Mouse (Mus musculus) brain, adult 2 months (tissue): Measurements from ENCODE around the gene Edem1.

Experiments used
- DNase-seq: peaks from one replicate; pipeline ENCODE4 v3.0.0; 2011; ENCODE audit warnings: low read depth, low spot score

Edem1 gene

GRCm38 (mm10) chr6:108828234-108828868 lies at the start of gene Edem1:
TSS of gene Edem1 (plus strand) at chr6:108828641.
- peak; percentile 97 for DNase-seq

- no peak for DNase-seq
These were observed 46.6 kb upstream of the Edem1 start for GRCm38 (mm10) chr6:108781865-108782264.

DNA sequence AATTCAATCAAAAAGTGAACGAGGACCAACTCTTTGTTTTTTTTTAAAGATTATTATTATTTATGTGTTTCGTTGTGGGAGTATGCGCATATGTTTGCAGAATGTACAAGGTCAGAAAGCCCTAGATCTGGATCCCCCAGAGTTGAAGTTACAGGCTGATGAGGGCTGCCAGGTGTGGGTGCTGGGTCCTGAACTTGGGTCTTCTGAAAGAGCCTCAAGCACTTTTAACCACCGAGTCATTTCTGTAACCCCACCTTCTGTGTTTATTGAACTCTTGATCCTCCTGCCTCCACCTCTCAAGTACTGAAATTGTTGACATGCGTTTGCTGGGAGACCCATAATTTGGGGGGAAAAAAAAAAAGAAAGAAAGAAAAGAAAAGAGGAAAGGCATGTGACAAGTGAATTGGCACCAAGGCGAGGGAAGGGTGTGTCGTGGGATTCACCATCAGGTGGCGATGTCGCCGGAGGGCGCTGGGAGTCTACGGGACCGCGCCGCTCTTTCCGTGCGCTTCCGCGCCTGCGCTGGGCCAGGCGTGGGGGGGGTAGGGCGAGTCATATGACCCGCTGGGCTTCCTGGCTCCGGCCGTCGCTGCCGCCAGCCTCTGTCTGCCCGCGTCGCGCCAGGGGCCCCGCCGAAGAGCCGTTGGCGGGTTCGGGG lies 45.8 kb upstream of the Edem1 start, which contains the start of gene Arl8b:
Arl8b (plus strand) TSS at position 574 of the 658 bp plus-strand sequence.
- DNase-seq, result peak; percentile 98

DNA sequence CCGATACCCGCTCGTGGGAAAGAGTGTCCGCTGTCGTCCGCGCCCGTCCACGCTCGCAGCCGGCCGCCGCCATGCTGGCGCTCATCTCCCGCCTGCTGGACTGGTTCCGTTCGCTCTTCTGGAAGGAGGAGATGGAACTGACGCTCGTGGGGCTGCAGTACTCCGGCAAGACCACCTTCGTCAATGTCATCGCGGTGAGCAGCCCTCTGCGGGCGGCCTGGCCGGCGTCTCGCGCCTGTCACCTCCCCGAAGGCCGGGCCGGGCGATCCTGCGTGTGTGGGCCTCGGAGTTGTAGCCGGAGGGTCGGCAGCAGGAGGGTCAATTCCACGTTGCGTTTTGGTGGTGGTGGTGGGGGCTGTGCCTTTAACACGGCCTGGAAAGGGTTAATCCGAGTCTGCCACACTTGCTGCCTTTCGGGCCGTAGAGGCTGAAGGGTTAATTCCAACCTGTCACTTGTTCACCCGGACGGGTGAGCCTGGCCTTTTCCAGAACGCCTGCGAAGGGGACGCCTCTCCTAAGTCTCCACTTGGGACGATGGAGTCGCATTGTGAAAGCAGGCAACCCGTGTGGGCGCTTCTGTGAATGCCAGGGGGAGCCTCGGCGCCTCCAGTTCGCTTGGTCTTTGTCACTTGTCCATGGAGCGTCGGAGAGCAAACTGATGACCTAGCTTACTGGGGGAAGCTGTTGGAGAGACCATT lies 45.1 kb upstream of the Edem1 start:
- DNase-seq, result peak; percentile 63

GRCm38 (mm10) chr6:108784056-108784455 lies 44.4 kb upstream of the Edem1 start:
- DNase-seq, result no peak

DNA sequence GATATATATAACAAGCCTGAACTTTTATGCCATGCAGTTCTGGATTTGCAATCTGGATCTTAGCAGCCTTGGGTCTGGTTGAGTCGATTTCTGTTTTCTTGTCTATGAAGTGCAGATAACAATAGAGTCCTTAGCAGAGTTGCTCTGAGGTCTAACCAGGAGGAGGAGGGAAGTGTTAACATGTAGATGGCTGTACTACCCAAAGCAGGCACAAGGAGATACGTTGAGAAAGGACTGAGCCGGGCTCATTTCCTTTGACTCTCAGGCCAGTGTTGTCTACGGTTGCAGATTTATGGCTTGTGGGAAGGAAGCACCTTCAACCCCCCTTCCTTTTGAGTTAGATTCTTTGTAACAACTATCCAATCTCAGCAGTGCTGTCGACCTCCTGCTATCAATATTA lies 43.6 kb upstream of the Edem1 start:
- no peak for DNase-seq

- no peak for DNase-seq
These were observed 42.9 kb upstream of the Edem1 start for GRCm38 (mm10) chr6:108785551-108785950.

- no peak for DNase-seq
These were observed 36.9 kb upstream of the Edem1 start for GRCm38 (mm10) chr6:108791498-108791897.

DNA sequence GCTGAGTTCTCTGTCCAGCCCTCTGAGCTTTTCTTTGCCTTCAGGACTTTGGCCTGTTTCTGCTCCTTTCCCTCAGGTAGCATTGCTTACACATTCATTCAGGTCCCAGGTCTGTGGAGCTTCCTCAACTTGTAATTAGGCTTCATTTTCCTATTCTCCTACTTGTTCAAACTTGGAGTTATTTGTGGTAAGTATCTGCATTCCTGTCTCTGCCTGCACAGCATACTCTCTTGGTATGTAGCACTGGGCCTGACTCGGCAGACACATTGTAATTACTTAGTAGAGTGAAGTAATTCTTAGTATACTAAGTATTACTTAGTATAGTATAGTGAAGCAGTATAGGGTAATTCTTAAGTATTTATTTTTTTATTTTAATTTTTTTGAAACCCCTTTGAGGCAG lies 32.5 kb upstream of the Edem1 start:
- no peak for DNase-seq

DNA sequence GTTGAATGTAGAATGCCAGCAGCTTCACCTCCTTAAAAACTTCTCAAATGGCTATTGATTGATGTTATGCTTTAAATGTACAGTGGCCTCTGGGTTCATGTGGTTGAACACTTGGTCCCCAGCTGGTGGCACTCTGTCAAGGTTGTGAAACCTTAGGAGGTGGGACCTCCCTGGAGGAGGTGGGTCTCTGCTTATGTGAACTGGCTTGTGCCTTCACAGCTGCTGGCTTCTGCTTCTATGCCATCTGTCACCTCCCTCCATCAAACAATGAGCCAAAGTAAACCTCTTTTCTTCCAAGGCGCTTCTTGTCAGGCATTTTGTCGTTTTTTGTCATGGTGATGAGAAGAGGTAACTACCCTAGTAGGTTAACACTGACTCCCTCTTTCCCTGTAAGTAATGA lies 31.7 kb upstream of the Edem1 start:
- DNase-seq, result no peak

- peak; percentile 85 for DNase-seq
These were observed 23.2 kb upstream of the Edem1 start for GRCm38 (mm10) chr6:108805194-108805593.

- no peak for DNase-seq
These were observed 22.6 kb upstream of the Edem1 start for GRCm38 (mm10) chr6:108805871-108806270.

- no peak for DNase-seq
These were observed 21.0 kb upstream of the Edem1 start for GRCm38 (mm10) chr6:108807446-108807845.

DNA sequence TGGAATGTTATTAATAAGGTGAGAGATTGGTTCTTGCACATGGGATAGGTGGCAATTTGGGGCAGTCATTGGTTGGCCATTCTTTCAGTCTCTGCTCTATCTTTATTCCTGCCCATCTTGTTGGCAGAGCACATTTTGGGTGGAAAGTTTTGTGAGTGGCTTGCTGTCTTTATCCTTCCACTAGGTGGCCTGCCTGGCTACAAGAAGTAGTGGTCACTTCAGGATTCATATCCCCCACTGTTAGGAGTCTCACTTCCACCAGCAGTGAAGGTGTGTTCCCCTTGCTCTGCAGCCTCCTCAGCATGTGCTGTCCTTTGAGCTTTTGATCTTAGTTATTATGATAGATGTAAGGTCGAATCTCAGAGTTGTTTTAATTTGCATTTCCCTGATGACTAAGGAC lies 19.7 kb upstream of the Edem1 start:
- peak; percentile 24 for DNase-seq

GRCm38 (mm10) chr6:108810237-108810636 lies 18.2 kb upstream of the Edem1 start:
- DNase-seq, result peak; percentile 56

DNA sequence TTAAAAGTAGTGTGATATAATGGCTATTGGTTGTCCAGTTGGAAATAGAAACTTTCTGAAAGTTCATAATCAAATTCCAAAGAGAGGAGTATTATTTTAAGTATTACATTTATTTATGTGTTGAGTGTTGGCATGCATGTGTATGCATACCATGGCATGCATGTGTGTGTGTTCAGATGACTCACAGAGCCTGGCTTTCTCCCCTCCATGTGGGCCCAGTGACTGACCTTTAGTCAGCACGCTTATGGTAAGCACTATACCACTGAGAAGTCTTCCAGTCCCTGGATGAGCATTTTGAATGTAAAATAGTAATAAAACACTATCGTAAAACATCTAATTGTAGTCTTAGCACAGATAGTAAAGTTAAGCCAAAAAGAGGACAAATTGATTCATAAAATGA lies 16.3 kb upstream of the Edem1 start:
- no peak for DNase-seq

- peak; percentile 60 for DNase-seq
These were observed 10.9 kb upstream of the Edem1 start for GRCm38 (mm10) chr6:108817510-108817909.

DNA sequence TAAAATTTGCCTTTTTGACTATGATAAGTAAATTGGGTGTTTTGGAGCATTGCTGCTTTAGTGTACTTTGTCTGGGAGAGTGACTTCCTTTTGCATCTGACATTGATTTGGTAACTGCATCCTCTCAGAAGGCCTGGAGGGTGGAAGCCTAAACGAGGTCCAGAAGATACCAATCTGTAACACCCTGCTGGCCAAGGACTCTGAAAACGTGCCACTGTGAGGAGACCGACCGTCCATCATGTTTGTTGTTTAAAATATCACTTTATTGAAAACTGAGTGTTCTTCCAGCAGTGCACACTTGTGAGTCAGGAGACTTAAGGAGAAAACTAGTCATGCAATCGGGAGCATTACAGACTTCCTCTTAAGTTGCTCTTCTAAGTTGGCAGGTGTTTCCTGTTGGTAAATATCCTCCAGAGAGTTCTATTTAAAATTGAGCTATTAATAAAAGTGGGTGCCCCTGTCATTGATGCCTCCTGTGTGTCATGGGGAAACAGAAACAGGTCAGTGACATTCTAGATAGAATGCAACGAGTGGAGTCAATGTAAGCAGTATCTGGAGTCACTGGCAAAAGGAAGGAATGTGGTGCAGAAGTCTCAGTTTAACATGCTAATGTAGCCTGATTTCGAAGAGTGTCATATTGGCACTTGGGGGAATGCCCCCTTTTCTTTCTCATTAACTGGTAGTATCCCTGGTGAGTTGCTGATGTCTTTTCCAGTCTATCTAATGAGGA lies 3.5 kb upstream of the Edem1 start:
- peak; percentile 42 for DNase-seq

DNA sequence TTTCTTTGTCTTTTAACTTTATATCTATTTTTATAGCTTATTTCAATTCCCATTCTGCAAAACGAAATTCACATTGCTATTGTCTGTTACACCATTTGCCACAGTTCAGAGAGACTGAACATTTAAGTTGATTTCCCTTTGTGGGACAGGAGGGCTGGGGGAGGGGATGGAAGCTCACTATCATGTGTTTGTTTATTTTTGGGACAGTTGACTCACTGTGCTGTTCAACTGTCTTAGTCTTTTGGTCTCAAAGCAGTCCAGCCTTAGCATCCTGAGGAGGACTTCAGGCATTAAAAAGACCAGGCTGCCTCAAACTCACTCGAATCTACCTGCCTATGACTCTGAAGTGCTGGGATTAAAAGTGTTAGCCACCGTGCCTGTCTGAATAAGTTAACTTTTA lies 2.4 kb upstream of the Edem1 start:
- no peak for DNase-seq

- DNase-seq, result no peak
These were observed 1.0 kb upstream of the Edem1 start for GRCm38 (mm10) chr6:108827336-108827920.

DNA sequence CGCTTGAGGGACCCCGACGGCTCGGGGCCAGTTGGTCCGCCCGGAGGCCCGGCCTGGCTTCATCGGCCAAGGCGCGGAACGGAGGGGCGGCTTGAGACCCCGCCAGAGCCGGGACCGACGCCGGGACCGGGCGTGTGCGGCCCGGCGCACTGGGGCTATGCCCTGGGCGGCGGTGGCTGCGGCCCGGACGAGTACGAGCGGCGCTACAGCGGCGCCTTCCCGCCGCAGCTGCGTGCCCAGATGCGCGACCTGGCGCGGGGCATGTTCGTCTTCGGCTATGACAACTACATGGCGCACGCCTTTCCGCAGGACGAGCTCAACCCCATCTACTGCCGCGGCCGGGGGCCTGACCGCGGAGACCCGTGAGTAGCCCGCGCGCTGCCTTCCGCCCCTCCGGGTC lies 431 bp downstream of the Edem1 start:
- peak; percentile 47 for DNase-seq
